17 mouse cellular contexts compared by ENCODE assay signal in genomic region chr2:128210376-128210775, GRCm38 (mm10).
DNase-seq lines count a peak whose midpoint lies in the region; ATAC-seq and TF ChIP-seq lines count a peak whose summit lies in the region.
"Had no signal": no experiment of that assay in that cellular context is flagged by ENCODE, and none has a peak within 500 bp of the region (broad histone marks: within the 10 kb centered on the region; RNA-seq: fewer than 3 reads in every experiment).

No protein-coding gene starts in this region.

- H3K27me3 ChIP-seq in forebrain, embryonic 14.5 days (replicated peaks; ENCODE audit: control insufficient read depth, insufficient read depth, low read length) = no peaks in the 10 kb centered on the region
- peaks cover 6% of the 10 kb centered on the region; the same call in 1 of the 2 replicates for H3K27me3 ChIP-seq in forebrain, embryonic 10.5 days (ENCODE audit: poor library complexity, severe bottlenecking)
- no peaks in the 10 kb centered on the region for H3K27me3 ChIP-seq in kidney, embryonic 16.5 days (ENCODE audit: insufficient read depth, low read length)
- H3K27me3 ChIP-seq in C2C12 (ENCODE audit: control insufficient read depth, insufficient read depth, insufficient read length) = no peaks in the 10 kb centered on the region
- H3K27me3 ChIP-seq: embryonic facial prominence, embryonic 13.5 days; heart, embryonic 15.5 days; hindbrain, embryonic 15.5 days; stomach, embryonic 15.5 days had no signal

- no peak for TF ChIP-seq POLR2A in brain, embryonic 14.5 days (IDR thresholded peaks at IDR 0.05; ENCODE audit: borderline replicate concordance, extremely low read depth, insufficient read depth, insufficient read length, poor library complexity, severe bottlenecking)

- peak; percentile 53 for DNase-seq in forebrain, embryonic 14.5 days (ENCODE audit: low spot score)
- no peak for DNase-seq in forebrain, embryonic 10.5 days (ENCODE audit: extremely low spot score, low spot score)
- no peak for DNase-seq in kidney, adult 11 months
- DNase-seq in brain, embryonic 14.5 days (ENCODE audit: low read depth) = peak; percentile 50
- no peak for DNase-seq in layer of hippocampus, adult 2 months (ENCODE audit: low spot score in 2 of 2)
- DNase-seq: left cerebral cortex, postnatal 4 days; liver, embryonic 13.5 days; lung, postnatal 14 days; right cerebral cortex, adult 18-20 months; thymus, postnatal 4 days had no signal

- H3K4me1 ChIP-seq in forebrain, embryonic 14.5 days (ENCODE audit: control insufficient read depth, insufficient read depth, low read length) = peaks cover 12% of the 10 kb centered on the region; the same call in 1 of the 2 replicates
- peaks cover 19% of the 10 kb centered on the region for H3K4me1 ChIP-seq in forebrain, embryonic 10.5 days
- H3K4me1 ChIP-seq in kidney, embryonic 16.5 days (ENCODE audit: insufficient read depth, low read length) = peaks cover 15% of the 10 kb centered on the region

- no peaks in the 10 kb centered on the region for H3K79me3 ChIP-seq in C2C12 (ENCODE audit: low read depth)

- no peak overlapping the region for H3K27ac ChIP-seq in forebrain, embryonic 14.5 days (ENCODE audit: low read depth, low read length)
- no peak overlapping the region for H3K27ac ChIP-seq in forebrain, embryonic 10.5 days
- peak overlapping the region; percentile 44; the same call in 1 of the 2 replicates for H3K27ac ChIP-seq in kidney, embryonic 16.5 days (ENCODE audit: low read length)
- H3K27ac ChIP-seq in layer of hippocampus, adult 2 months = no peak overlapping the region
- H3K27ac ChIP-seq: heart, embryonic 15.5 days; hindbrain, embryonic 15.5 days; liver, embryonic 13.5 days; stomach, embryonic 15.5 days had no signal

- H3K36me3 ChIP-seq in forebrain, embryonic 14.5 days (ENCODE audit: control insufficient read depth, insufficient read depth, low read length) = no peaks in the 10 kb centered on the region
- H3K36me3 ChIP-seq in forebrain, embryonic 10.5 days (replicated peaks) = no peaks in the 10 kb centered on the region
- H3K36me3 ChIP-seq in kidney, embryonic 16.5 days (ENCODE audit: insufficient read depth, low read length) = no peaks in the 10 kb centered on the region
- no peaks in the 10 kb centered on the region for H3K36me3 ChIP-seq in C2C12 (ENCODE audit: control insufficient read depth, insufficient read depth)
- H3K36me3 ChIP-seq: embryonic facial prominence, embryonic 13.5 days; heart, embryonic 15.5 days; hindbrain, embryonic 15.5 days; liver, embryonic 13.5 days; stomach, embryonic 15.5 days had no signal

- H3K9ac ChIP-seq in forebrain, embryonic 14.5 days (ENCODE audit: low read length) = no peak overlapping the region
- no peak overlapping the region for H3K9ac ChIP-seq in kidney, embryonic 16.5 days (replicated peaks; ENCODE audit: low read length)
- H3K9ac ChIP-seq: heart, embryonic 15.5 days; hindbrain, embryonic 15.5 days; liver, embryonic 13.5 days; stomach, embryonic 15.5 days had no signal

- H3K9me3 ChIP-seq in forebrain, embryonic 14.5 days (replicated peaks; ENCODE audit: control insufficient read depth, low read length) = no peaks in the 10 kb centered on the region
- no peaks in the 10 kb centered on the region for H3K9me3 ChIP-seq in forebrain, embryonic 10.5 days
- H3K9me3 ChIP-seq in kidney, embryonic 16.5 days (ENCODE audit: low read length) = no peaks in the 10 kb centered on the region
- H3K9me3 ChIP-seq: embryonic facial prominence, embryonic 13.5 days; heart, embryonic 15.5 days; hindbrain, embryonic 15.5 days; liver, embryonic 13.5 days; stomach, embryonic 15.5 days had no signal

- no peaks in the 10 kb centered on the region for H3K79me2 ChIP-seq in C2C12 (ENCODE audit: control insufficient read depth, insufficient read depth)

- no peak overlapping the region for H3K4me2 ChIP-seq in forebrain, embryonic 14.5 days (ENCODE audit: low read length)
- no peak overlapping the region for H3K4me2 ChIP-seq in kidney, embryonic 16.5 days (replicated peaks; ENCODE audit: low read depth, low read length)

- WGBS in forebrain, embryonic 14.5 days = 31% methylated on average over 9 of the region's 9 CpGs
- 70% methylated on average over 9 of the region's 9 CpGs for WGBS in forebrain, embryonic 10.5 days
- WGBS in kidney, embryonic 16.5 days = 44% methylated on average over 9 of the region's 9 CpGs

- no peak for TF ChIP-seq CTCF in C2C12 (IDR thresholded peaks at IDR 0.05; ENCODE audit: control insufficient read depth, insufficient read depth, insufficient read length)
- no peak for TF ChIP-seq CTCF in brain, embryonic 14.5 days (IDR thresholded peaks at IDR 0.05; ENCODE audit: borderline replicate concordance, extremely low read depth, insufficient read depth, insufficient read length)
- TF ChIP-seq CTCF in layer of hippocampus, adult 2 months (conservative IDR thresholded peaks at IDR 0.05) = no peak

- no peak overlapping the region for H3K4me3 ChIP-seq in forebrain, embryonic 14.5 days (ENCODE audit: low read depth, low read length)
- H3K4me3 ChIP-seq in forebrain, embryonic 10.5 days = no peak overlapping the region
- H3K4me3 ChIP-seq in kidney, embryonic 16.5 days (ENCODE audit: low read length) = no peak overlapping the region
- no peak overlapping the region for H3K4me3 ChIP-seq in C2C12 (ENCODE audit: insufficient read depth, poor library complexity, severe bottlenecking)
- no peak overlapping the region for H3K4me3 ChIP-seq in layer of hippocampus, adult 2 months
- H3K4me3 ChIP-seq: heart, embryonic 15.5 days; hindbrain, embryonic 15.5 days; liver, embryonic 13.5 days; stomach, embryonic 15.5 days had no signal

- no peak overlapping the region for H3ac ChIP-seq in C2C12 (ENCODE audit: control insufficient read depth, insufficient read length, low read depth)

- no peak for ATAC-seq in forebrain, embryonic 14.5 days
- no peak for ATAC-seq in kidney, embryonic 16.5 days (ENCODE audit: low FRiP score, low TSS enrichment)
- ATAC-seq in monocyte, adult 5-6 weeks (replicated peaks; ENCODE audit: insufficient number of reproducible peaks, low FRiP score, low TSS enrichment, poor library complexity, severe bottlenecking) = no peak

TF ChIP-seq in C2C12, 6 proteins besides CTCF, POLR2A, EP300 and RAD21:
- TF ChIP-seq USF1 (IDR thresholded peaks at IDR 0.05; ENCODE audit: low read depth) (no peak), MAX (IDR thresholded peaks at IDR 0.05) (peak; percentile 10), MYOD1 (IDR thresholded peaks at IDR 0.05; ENCODE audit: control insufficient read depth, insufficient read length, low read depth) (no peak), MYOG (IDR thresholded peaks at IDR 0.05; ENCODE audit: control insufficient read depth, extremely low read depth, insufficient read length) (no peak), CEBPB (IDR thresholded peaks at IDR 0.05; ENCODE audit: low read depth) (no peak), FOSL1 (IDR thresholded peaks at IDR 0.05; ENCODE audit: insufficient read depth, low read length, poor library complexity, severe bottlenecking) (no peak)

Comparison
In these comparisons a context has a peak if more than half of its experiments do, and no peak if none do; other contexts are left out.
1. DNase-seq: peak in forebrain, embryonic 14.5 days (single experiment) and brain, embryonic 14.5 days (single experiment); none in forebrain, embryonic 10.5 days (single experiment), kidney, adult 11 months (single experiment) and layer of hippocampus, adult 2 months (0 of 2).